Mouse (Mus musculus): ENCODE measurements around the gene D11Wsu47e.
A peak's percentile ranks its signal among the peaks of the same experiment; 100 is the strongest.
"Not testable (repeated sequence)": the region's sequence is repeated elsewhere in the genome, so short reads cannot be mapped to it uniquely, and the experiment has no call there.

The D11Wsu47e gene

DNA sequence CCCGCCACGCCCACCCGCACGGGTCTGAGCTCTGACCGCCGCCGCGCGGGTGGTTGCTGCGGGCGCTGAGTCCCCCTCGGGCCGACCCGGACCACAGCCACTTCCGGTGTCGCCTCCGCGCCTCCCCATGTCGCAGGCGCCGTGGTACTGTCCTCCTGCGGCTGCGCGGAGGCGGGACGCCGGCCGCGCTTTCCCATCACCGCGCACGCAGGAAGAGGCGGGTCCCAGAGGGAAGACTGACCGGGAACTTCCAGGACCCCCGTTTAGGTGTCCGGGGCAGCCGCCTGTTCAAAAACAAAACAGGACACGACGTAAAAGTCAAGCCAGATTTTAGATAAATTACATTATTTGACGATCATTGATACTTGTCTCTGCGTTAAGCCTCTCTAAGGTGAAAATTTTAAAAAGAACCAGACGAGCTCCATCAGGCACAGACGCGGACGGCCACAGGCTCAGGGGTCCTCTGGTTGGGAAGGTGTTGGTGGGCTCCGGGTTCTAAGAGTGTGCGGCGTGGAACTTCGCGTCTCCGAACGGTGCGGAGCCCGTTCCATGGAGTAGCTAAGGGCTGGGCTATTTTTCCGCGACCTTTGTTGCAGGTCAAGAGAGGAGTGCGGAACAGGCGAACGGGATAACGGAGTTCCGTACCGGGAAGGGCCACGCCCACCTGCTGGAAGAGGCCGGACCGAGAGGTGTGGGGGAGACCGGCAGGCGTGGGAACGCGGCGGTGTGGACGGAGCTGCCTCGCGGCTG lies at the start of gene D11Wsu47e, which contains the start of gene Fam104a:
D11Wsu47e (plus strand) TSS at position 456 of the 750 bp plus-strand sequence.
Fam104a (minus strand) TSS at position 199 of the 750 bp plus-strand sequence.
- peak; percentile 93 for DNase-seq (ENCODE audit: low spot score)

DNA sequence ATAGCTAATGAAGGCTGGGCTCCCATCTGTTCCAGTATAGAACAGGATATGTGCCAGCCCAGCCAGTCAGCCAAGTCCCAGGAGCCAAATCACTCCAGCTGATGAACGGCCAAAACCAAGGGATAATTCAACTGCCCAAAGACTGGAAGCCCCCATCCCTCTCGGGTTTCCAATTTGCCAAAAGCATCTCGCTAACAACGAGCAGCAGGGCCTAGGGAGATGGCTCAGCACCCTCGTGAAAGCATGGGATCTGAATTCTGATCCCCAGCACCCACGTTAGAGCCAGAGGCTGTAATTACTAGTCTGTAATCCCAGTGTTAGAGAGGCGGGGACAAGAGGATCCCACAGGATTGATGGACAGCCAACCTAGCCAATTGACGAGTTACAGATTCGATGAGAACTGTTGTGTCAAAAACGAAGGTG lies 49.5 kb upstream of the D11Wsu47e start:
- no peak for DNase-seq (ENCODE audit: low spot score)

DNA sequence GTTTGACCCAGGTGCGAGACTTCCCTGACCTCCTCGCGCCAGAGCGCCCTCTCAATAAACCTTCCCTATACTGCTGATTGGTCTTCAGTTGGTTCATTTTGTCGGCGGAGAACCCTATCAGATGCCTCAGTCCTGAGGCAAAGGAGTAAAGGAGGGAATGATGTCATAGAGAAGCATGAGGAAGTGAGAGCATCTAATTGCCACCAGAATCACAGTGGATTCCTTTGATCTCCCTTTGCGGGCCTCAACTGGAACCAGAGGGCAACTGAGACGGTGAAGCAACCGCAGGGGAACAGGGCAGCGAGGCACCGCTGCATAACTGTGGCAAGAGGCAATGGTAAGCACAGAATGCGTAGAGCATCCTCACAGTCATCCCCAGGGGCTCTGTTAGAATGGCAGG lies 45.5 kb upstream of the D11Wsu47e start:
- no peak for DNase-seq (ENCODE audit: low spot score)

DNA sequence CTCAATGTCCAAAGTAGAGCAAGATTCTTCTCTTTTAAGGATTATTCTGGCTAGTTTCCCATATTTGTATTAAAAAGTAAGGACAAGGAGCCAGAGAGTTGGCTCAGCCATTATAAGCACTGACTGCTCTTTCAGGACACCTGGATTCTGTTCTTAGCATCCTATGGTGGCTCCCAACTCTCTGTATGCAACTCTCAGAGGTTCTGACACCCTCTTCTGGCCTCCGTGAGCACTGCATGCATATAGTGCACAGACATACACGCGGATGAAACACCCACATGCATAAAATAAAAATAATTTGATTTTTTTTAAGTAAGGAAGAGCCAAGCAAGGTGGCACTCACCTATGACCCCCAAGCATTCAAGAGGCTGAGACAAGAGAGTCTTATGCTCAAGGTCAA lies 39.0 kb upstream of the D11Wsu47e start:
- no peak for DNase-seq (ENCODE audit: low spot score)

DNA sequence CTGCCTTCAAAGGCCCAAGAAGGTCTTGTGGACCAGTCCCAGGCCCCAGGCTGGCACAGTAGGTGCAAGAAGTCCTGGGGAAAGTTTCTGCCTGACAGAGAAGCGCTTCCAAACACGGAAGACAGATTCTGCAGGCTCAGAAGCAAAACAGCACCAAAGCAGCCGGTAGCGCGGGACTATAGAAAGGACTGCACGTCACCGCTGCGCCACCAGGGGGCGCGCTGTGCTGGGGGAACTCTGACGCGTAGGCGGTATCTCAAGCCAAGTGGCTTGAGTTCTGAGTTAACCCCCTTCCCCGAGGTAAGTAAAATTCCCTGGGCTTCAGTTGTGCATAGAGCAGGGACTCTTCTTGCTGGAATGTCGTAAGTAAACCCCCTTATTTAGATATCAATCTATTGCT lies 36.1 kb upstream of the D11Wsu47e start:
- DNase-seq (ENCODE audit: low spot score) = peak; percentile 41

DNA sequence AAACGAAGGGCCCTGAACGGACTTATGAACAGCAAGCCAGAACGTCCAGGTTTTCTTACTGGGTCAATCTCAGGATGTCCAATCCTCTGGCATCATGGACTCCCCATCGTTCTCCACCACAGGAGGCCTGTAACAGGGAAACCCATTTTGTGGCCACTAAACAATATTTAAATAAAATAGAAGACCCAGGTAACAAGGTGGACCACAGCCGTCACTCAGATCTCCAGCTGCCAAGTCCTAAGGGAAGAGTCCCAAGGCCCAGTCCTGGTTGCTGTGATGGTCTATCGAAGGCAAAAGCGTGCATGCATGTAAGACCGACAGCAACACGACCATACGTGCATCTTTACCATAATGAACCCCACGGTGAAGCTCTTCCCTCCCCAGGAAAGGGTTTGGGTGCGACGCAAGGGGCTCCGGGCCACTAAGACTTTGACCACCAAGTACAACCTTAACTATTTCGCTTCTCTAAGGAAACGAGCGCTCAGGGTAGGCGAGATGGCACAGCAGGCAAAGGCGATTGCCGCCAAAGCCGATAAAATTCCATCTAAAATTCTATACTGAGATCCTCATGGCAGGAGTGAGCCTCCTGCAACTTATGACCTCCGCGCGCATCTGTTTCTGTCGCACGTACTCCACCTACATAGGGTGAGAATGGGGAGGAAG lies 35.4 kb upstream of the D11Wsu47e start, which contains the start of gene Cog1:
Cog1 (plus strand) TSS at position 480 of the 663 bp plus-strand sequence.
- DNase-seq (ENCODE audit: low spot score) = no peak

DNA sequence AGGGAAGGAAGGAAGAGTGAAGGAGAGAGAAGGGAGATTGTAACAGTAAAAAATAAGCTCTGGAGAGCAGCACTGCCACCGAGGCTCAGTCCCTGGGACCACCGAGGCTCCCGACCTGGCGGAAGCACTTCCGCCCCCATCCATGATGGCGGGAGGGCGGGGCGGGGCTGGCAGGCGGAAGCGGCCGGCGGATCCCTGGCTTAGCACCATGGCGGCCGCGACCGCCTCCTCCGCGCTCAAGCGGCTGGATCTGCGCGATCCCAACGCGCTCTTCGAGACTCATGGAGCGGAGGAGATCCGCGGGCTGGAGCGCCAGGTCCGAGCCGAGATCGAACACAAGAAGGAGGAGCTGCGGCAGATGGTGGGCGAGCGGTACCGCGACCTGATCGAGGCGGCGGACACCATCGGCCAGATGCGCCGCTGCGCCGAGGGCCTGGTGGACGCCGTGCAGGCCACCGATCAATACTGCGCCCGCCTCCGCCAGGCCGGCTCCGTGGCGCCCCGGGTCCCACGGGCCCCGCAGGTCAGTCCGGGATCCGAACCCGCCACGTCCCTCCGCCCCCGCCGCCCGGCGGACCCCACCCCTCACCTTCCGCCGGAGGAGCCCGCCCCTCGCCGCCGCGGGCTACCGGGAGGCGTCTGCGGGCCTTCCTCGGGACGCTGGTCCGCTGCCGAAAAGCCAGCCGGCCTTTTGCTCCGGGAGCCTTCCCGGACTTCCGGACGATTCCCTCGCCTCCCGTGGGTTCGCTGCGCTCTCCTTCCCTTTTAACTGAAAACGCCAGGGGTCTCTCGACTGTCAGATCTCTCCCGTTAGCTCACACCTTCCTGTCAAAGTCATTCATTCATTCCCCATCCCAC lies 34.6 kb upstream of the D11Wsu47e start, which contains the start of gene Slc39a11:
Slc39a11 (minus strand) TSS at position 727 of the 858 bp plus-strand sequence.
- DNase-seq (ENCODE audit: low spot score) = peak; percentile 28

DNA sequence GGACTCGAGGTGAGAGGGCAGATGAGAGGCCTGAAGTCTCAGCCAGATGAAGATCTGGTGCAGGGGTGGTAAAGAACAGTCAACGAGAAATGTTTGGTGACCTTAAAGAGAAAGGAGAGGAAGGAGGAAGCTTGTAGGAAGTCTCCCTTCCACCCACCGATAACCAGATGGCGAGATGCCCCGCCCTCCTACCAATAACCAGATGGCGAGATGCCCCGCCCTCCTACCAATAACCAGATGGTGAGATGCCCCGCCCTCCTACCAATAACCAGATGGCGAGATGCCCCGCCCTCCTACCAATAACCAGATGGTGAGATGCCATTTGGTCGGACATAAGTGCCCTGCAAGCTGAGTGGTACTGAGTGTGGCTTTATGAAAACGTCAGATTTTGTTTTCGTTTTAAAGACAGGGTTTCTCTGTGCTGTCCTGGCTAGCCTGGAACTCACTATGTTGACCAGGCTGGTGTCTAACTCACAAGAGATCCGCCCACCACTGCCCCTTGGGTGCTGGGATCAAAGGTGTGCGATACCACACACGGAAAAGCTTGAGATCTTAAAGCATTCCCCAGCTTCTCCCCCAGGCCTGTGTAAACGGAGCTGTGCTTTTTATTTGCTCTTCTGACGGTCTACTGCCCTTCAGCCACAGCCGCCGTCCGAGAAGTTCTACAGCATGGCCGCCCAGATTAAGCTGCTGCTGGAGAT lies 32.9 kb upstream of the D11Wsu47e start:
- no peak for DNase-seq (ENCODE audit: low spot score)

DNA sequence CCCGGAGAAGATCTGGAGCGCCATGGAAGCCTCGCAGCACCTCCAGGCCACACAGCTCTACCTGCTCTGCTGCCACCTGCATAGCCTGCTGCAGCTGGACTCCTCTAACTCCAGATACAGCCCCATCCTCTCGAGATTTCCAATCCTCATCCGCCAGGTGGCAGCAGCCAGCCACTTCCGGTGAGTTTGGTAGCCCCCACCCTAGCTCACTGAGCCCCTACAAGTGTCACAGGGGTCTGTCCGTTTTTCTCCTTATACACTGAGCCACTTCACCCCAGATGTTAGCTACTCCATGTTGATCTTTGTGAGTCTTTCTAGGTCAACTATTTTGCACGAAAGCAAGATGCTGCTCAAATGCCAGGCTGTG lies 32.3 kb upstream of the D11Wsu47e start:
- DNase-seq (ENCODE audit: low spot score) = no peak

DNA sequence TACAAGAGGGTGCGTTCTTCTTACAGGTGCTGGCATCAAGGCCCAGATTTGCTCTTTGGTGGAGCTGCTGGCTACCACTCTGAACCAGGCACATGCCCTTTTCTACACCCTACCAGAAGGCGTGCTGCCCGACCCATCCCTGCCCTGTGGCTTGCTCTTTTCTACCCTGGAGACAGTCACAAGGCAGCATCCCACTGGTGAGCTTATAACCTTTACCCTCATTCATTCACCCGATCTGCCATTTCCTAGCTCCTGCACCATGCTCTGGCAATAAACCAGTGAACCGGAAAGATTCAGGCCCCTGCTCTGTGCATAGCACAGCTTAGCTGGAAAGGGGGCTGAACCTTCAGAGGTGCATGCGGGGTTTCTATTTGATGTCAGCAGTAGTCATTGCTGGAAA lies 31.7 kb upstream of the D11Wsu47e start:
- no peak for DNase-seq (ENCODE audit: low spot score)

DNA sequence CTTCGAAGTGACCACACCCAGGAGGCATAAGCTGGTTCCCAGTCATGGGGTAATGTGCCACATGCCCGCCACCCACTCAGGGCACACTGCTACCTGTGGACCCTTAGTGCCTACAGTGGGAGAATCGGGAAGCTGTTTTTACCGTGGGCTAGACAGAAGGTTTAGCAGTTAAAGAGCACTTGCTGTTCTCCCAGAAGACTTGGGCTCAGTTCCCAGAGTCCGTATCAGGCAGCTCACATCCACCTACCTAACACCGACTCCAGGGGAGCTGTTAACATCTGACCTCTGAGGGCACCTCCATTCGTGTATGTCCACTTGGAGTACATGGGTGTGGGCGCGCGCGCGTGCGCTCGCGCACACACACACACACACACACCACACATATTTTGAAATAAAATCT lies 30.1 kb upstream of the D11Wsu47e start:
- no peak for DNase-seq (ENCODE audit: low spot score)

DNA sequence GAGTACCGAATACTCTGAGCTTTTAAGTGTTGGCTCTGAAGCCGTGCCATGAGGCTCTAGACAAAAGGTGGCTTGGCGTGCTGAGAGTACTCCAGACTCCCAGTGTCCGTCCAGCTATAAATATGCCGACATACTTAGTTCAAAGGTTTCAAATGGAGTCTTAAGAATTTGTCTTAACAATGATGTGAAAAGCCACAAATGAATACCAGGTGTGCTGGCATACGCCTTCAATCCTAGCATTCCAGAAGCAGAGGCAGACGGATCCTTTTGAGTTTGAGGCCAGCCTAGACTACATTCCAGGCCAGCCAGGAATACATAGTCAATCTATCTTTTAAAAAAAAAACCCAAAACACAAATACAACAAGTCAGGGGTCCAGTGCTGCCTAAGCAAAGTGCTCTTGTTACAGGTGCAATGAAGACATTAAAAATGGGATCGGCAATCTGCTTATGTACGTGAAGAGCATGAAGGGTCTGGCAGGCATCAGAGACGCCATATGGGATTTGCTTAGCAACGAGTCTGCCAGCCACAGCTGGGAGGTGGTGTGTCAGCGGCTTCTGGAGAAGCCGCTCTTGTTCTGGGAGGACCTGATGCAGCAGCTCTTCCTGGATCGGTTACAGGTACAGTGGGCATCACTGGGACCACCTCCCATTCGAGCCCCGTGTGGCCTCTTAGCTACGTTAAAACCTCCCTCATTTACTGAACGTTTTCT lies 29.5 kb upstream of the D11Wsu47e start:
- DNase-seq (ENCODE audit: low spot score) = no peak

DNA sequence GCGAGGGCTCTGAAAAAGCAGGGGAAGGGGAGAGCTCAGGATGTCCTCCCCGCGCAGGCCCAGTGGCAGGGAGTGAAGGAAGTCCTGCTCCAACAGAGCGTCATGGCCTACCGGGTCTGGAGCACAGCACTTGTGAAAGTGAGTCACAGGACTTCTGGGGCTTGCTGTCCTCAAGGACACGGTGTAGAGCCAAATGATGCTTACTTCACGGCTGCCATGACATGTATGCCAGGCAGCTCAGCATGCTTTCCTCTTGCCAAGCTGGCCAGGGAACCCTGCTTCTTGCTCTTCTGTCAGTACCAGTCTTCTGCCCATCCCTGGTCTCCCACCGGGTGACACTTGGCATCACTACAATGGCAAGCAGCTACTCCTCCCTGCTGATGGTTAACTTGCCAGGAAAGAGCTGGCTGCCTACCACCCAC lies 27.7 kb upstream of the D11Wsu47e start:
- peak; percentile 13 for DNase-seq (ENCODE audit: low spot score)

DNA sequence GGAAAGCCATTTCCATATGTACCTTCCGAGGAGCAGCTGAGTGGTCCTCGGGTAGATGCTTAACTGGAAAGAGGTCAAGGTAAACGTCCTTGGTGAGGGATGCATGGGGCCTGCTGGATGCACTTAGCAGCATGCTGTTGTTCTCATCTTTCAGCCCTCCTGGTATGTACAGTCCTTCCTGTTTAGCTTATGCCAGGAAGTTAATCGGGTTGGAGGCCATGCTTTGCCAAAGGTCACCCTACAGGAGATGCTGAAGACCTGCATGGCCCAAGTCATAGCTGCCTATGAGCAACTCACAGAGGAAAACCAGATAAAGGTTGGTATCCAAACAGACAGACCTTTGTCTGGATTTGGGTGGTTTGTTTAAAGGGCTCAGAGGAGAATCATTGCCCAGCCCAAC lies 27.0 kb upstream of the D11Wsu47e start:
- no peak for DNase-seq (ENCODE audit: low spot score)

DNA sequence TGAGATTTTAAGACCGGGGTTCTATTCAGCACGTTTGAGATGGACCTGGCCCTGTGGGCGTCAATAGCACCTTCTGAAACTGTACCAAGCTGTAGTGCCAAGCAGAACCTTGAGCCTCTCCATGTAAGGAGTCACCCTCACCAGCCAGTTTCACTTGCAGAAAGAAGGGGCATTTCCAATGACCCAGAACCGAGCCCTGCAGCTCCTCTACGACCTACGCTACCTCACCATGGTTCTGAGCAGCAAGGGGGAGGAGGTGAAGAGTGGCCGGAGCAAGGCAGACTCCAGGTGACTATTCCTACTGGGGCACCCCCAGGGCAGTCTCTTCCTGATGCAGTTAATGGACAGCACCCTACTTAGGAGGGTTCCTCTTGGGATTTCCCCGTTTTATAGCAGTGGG lies 25.9 kb upstream of the D11Wsu47e start:
- no peak for DNase-seq (ENCODE audit: low spot score)

DNA sequence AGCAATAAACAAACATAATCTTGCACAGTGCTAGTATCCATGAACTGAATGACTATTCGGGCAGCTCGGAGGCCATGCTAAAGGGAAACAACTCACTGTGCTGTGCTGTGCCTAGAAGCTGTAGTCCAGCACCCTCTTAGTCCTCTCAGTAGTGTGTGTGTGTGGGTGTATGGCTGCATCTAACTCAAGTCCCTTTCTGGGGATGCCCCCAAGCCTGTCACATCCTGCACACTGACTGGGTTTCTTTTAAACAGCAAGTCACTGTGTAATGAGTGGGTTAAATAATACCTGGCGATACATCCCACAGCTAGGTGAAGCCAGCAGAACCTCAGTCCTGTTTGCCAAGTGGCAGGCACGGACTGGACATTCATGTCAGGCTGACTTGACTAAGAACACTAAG lies 25.4 kb upstream of the D11Wsu47e start:
- no peak for DNase-seq (ENCODE audit: low spot score)

DNA sequence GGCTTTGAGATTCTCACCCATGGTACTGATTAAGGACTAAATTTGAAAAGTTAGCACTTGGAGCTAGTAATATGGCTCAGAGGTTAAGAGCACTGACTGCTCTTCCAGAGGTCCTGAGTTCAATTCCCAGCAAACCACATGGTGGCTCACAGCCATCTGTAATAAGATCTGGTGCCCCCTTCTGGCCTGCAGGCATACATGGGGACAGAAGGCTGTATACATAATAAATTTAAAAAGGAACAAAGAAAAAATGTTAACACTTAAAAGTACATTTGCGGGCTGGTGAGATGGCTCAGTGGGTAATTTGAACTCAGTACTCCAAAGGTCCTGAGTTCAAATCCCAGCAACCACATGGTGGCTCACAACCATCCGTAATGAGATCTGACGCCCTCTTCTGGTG lies 24.0 kb upstream of the D11Wsu47e start:
- DNase-seq (ENCODE audit: low spot score) = not testable (repeated sequence)

DNA sequence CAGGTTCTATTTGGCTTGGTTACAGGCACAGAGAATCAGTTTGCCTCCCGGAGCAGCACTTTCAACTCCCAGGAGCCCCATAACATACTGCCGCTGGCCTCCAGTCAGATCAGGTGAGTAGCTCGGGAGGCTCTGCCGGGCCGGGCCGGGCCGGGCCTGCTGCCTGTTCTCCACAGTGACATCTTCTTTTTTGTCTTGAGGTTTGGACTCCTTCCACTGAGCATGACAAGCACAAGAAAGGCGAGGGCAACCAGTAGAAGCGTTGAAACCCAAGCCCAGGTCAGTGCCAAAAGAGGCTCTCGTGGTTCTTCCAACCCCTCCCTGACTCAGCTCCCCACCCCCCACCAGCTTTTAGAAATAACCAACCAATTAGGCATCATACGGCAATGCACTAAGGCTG lies 23.3 kb upstream of the D11Wsu47e start:
- no peak for DNase-seq (ENCODE audit: low spot score)

DNA sequence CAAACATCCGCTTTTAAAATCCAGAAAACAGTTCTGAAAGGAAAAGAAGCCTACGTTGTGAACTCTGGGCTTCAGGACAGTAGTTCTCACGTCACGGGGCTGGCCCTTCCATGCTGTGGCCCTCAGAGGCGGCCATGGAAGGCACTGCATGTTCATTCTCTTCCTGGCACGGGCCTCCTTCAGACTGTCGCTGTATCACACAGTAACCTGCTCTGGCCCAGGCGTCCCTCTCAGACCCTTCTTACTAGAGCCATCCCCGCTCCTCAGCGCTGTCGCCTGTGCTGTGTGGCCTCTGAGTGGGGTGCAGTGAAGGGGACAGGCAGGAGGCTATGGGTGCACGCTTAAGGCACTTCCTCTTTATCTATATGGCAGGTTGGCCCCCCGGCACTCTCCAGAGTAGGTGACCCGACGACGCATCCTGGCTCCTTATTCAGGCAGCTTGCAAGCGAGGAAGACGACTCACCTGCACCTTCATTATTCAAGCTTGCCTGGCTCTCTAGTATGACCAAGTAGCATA lies 22.3 kb upstream of the D11Wsu47e start:
- DNase-seq (ENCODE audit: low spot score) = no peak

DNA sequence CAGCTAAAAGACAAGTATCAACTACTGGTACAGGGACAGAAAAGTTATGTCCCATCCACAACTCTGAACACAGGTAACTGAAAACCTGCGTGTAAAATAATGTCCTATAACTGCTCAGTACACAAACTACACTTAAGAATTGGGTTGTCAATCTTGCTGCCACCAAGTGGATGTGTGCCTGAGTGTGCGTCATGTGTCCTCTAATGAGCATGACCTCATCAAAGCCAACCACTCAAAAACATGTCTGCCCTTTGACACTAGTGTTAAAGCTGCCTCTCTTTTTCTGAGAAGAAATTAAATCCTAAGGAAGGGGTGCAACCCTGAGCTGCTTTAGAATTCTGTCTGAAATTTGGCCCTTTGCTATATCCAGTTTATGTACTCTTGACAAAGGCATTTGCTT lies 19.9 kb upstream of the D11Wsu47e start:
- no peak for DNase-seq (ENCODE audit: low spot score)

DNA sequence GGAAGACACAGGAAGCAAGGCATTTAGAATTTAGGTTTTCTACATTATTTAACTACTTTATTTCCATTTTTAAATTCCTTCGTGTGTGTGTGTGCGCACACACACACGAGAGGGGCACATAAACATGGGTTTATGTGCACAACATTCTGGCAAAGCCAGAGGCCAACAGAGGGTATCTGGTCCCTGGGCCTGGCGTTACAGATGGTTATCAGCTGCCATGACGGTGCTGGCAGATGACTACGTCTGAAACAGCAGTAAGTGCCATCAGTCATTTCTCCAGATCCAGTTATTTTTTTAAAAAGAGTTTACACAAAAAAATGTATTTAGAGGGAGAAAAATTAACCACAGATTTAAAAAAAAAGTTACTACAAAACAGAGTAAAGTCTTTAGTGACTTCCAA lies 18.0 kb upstream of the D11Wsu47e start:
- DNase-seq (ENCODE audit: low spot score) = no peak

All from ovary, adult 18-20 months (tissue).